9 mouse cellular contexts compared by ENCODE assay signal in genomic region chr4:125629544-125629943, GRCm38 (mm10).
A peak's percentile ranks its signal among the peaks of the same experiment; 100 is the strongest.
DNase-seq lines count a peak whose midpoint lies in the region; ATAC-seq lines count a peak whose summit lies in the region.
"Had no signal": no experiment of that assay in that cellular context is flagged by ENCODE, and none has a peak within 500 bp of the region (broad histone marks: within the 10 kb centered on the region; RNA-seq: fewer than 3 reads in every experiment).

No protein-coding gene starts in this region.

- no peaks in the 10 kb centered on the region for H3K9me3 ChIP-seq in midbrain, embryonic 14.5 days (ENCODE audit: control insufficient read depth, low read length)
- no peaks in the 10 kb centered on the region for H3K9me3 ChIP-seq in midbrain, embryonic 16.5 days (replicated peaks; ENCODE audit: control insufficient read depth, low read length, poor library complexity, severe bottlenecking)

- no peak for ATAC-seq in midbrain, embryonic 14.5 days (ENCODE audit: low FRiP score, low TSS enrichment)
- ATAC-seq in midbrain, embryonic 16.5 days, result no peak
- no peak for ATAC-seq in activated CD4-positive, CD25-positive, alpha-beta regulatory T cell, adult 4 months

- H3K4me1 ChIP-seq in midbrain, embryonic 14.5 days (ENCODE audit: control insufficient read depth, insufficient read depth, low read length), result 0 out of 2 replicates have a peak, but pooled peaks cover 5% of the 10 kb centered on the region
- H3K4me1 ChIP-seq in midbrain, embryonic 16.5 days (ENCODE audit: control insufficient read depth, insufficient read depth, low read length), result 0 out of 2 replicates have a peak, but pooled peaks cover 2% of the 10 kb centered on the region

- H3K27ac ChIP-seq in midbrain, embryonic 14.5 days (replicated peaks; ENCODE audit: low read depth, low read length), result no peak overlapping the region
- H3K27ac ChIP-seq in midbrain, embryonic 16.5 days (ENCODE audit: low read length), result no peak overlapping the region
- H3K27ac ChIP-seq: left cerebral cortex, adult 2 months had no signal

- H3K36me3 ChIP-seq in midbrain, embryonic 14.5 days (ENCODE audit: control insufficient read depth, insufficient read depth, low read length), result no peaks in the 10 kb centered on the region
- no peaks in the 10 kb centered on the region for H3K36me3 ChIP-seq in midbrain, embryonic 16.5 days (ENCODE audit: control insufficient read depth, insufficient read depth, low read length)

- 68% methylated on average over 4 of the region's 4 CpGs for WGBS in midbrain, embryonic 14.5 days
- 64% methylated on average over 4 of the region's 4 CpGs for WGBS in midbrain, embryonic 16.5 days

- H3K4me2 ChIP-seq in midbrain, embryonic 14.5 days (ENCODE audit: low read length), result no peak overlapping the region
- no peak overlapping the region for H3K4me2 ChIP-seq in midbrain, embryonic 16.5 days (ENCODE audit: low read length)

- no peak overlapping the region for H3K4me3 ChIP-seq in midbrain, embryonic 14.5 days (replicated peaks; ENCODE audit: low read depth, low read length)
- no peak overlapping the region for H3K4me3 ChIP-seq in midbrain, embryonic 16.5 days (ENCODE audit: low read depth, low read length)
- H3K4me3 ChIP-seq: left cerebral cortex, adult 2 months had no signal

- no peak overlapping the region for H3K9ac ChIP-seq in midbrain, embryonic 14.5 days (replicated peaks; ENCODE audit: low read length)
- H3K9ac ChIP-seq in midbrain, embryonic 16.5 days (ENCODE audit: low read depth, low read length), result no peak overlapping the region

- peak; percentile 59 to 61 for DNase-seq in cerebellum, postnatal 14 days
- DNase-seq in cerebellum, adult 8-10 months, result no peak
- DNase-seq in midbrain, embryonic 14.5 days, result peak; percentile 32
- peak; percentile 14 to 48 for DNase-seq in kidney, postnatal 36 days
- peak; percentile 27 for DNase-seq in ovary, postnatal 10 days (ENCODE audit: low spot score)
- DNase-seq in thymus, adult 18-20 months, result no peak

- no peaks in the 10 kb centered on the region for H3K27me3 ChIP-seq in midbrain, embryonic 14.5 days (ENCODE audit: control insufficient read depth, insufficient read depth, low read length)
- H3K27me3 ChIP-seq in midbrain, embryonic 16.5 days (ENCODE audit: control insufficient read depth, insufficient read depth, low read depth, low read length), result no peaks in the 10 kb centered on the region; the same call in 1 of the 2 replicates

Comparison
In these comparisons a context has a peak if more than half of its experiments do, and no peak if none do; other contexts are left out.
1. DNase-seq: peak in cerebellum, postnatal 14 days (2 of 2), midbrain, embryonic 14.5 days (single experiment), kidney, postnatal 36 days (2 of 2) and ovary, postnatal 10 days (single experiment); none in cerebellum, adult 8-10 months (single experiment) and thymus, adult 18-20 months (0 of 2).